Mouse (Mus musculus) G1E-ER4 (cell line): ENCODE measurements at regions not wholly inside any gene's neighbourhood (a gene's known extent, or its start where the extent isn't known, plus 50 kb on each side); places are given as distances from the start of the nearest gene placed in this dataset.

Source experiments
- GATA1 ChIP-seq: IDR thresholded peaks from one replicate; pipeline ENCODE4 v1.8.0; 2012; ENCODE audit warnings: low read length, inconsistent platforms

- TF ChIP-seq GATA1, result no peak
These were observed 283.7 kb upstream of the Rnaseh2b start for GRCm38 (mm10) chr14:62008707-62009106.

- TF ChIP-seq GATA1, result no peak
These were observed 273.6 kb upstream of the Rnaseh2b start for GRCm38 (mm10) chr14:62018804-62019203.

- no peak for TF ChIP-seq GATA1
These were observed 271.4 kb upstream of the Rnaseh2b start for GRCm38 (mm10) chr14:62020996-62021395.

GRCm38 (mm10) chr14:62022193-62022592 lies 270.2 kb upstream of the Rnaseh2b start:
- TF ChIP-seq GATA1, result no peak

GRCm38 (mm10) chr14:62023022-62023421 lies 269.4 kb upstream of the Rnaseh2b start:
- no peak for TF ChIP-seq GATA1

GRCm38 (mm10) chr14:62027751-62028279 lies 264.6 kb upstream of the Rnaseh2b start:
- TF ChIP-seq GATA1, result no peak

GRCm38 (mm10) chr14:62030059-62030458 lies 262.3 kb upstream of the Rnaseh2b start:
- TF ChIP-seq GATA1, result no peak

- TF ChIP-seq GATA1, result no peak
These were observed 258.7 kb upstream of the Rnaseh2b start for GRCm38 (mm10) chr14:62033661-62034060.

GRCm38 (mm10) chr14:62034664-62035063 lies 257.7 kb upstream of the Rnaseh2b start:
- no peak for TF ChIP-seq GATA1

- no peak for TF ChIP-seq GATA1
These were observed 257.0 kb upstream of the Rnaseh2b start for GRCm38 (mm10) chr14:62035416-62035815.

GRCm38 (mm10) chr14:62037514-62037913 lies 254.9 kb upstream of the Rnaseh2b start:
- no peak for TF ChIP-seq GATA1

GRCm38 (mm10) chr14:62037917-62038316 lies 254.5 kb upstream of the Rnaseh2b start:
- TF ChIP-seq GATA1, result no peak

GRCm38 (mm10) chr14:62042305-62043116 lies 249.9 kb upstream of the Rnaseh2b start:
- no peak for TF ChIP-seq GATA1

GRCm38 (mm10) chr14:62043117-62043422 lies 249.3 kb upstream of the Rnaseh2b start:
- TF ChIP-seq GATA1, result no peak

- no peak for TF ChIP-seq GATA1
These were observed 241.4 kb upstream of the Rnaseh2b start for GRCm38 (mm10) chr14:62050941-62051340.

- no peak for TF ChIP-seq GATA1
These were observed 240.5 kb upstream of the Rnaseh2b start for GRCm38 (mm10) chr14:62051923-62052322.

- TF ChIP-seq GATA1, result no peak
These were observed 239.4 kb upstream of the Rnaseh2b start for GRCm38 (mm10) chr14:62053004-62053403.

- no peak for TF ChIP-seq GATA1
These were observed 235.3 kb upstream of the Rnaseh2b start for GRCm38 (mm10) chr14:62057096-62057495.

- TF ChIP-seq GATA1, result no peak
These were observed 234.3 kb upstream of the Rnaseh2b start for GRCm38 (mm10) chr14:62058100-62058499.
